Mouse (Mus musculus) lung, adult 18-20 months (tissue): ENCODE measurements at regions not wholly inside any gene's neighbourhood (a gene's known extent, or its start where the extent isn't known, plus 50 kb on each side); places are given as distances from the start of the nearest gene placed in this dataset.

Experiments used
- DNase-seq, 2 experiments: peaks; one replicate each; pipeline ENCODE4 v3.0.0; 2022; ENCODE audit warnings: mixed read lengths in 2 of 2

- no peak for DNase-seq
These were observed 332.3 kb downstream of the Prr30 start for GRCm38 (mm10) chr14:100867790-100868189.

GRCm38 (mm10) chr14:100864792-100865191 lies 335.3 kb downstream of the Prr30 start:
- DNase-seq = no peak

DNA sequence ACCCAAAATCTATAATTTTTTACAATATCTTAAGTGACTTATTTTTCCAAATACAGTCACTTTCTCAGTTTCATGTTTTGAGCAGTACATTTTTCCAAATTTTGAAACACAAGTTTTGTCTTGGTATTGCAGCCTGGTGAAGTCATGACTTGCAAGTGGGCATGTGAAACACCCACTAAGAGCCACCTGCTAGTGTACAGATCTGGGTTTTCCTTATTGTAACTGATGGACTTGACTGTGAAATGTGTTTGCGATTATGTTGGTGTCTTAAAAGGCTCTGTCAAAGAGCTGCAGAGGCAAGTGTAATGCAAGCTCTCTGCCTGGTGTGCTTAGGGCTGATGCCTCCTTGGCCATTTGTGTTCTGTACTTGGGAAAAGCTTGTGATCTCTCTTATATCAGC lies 336.0 kb downstream of the Prr30 start:
- no peak for DNase-seq

DNA sequence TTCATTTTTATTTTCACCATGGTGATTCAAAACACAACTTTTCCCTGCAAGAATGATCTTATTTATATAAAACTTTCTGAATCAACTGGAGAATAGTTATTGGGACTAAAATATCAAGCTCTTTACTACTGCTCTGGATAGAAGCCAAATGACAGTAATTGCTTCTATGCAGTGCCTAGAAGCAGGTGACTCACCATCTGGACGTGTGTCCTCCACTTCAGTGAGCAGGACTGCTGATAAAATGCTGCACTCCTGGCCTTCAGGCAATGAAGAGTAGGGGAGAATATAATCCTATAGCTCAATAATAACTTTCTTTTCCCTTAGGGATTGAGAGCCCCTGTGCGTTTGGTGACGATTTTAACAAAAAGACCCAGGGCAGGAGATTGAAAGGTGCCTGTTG lies 357.3 kb downstream of the Prr30 start:
- DNase-seq = no peak
